Mouse (Mus musculus) CH12.LX (cell line): ENCODE measurements around the gene Cenpm. TPM values are rescaled to one million over a fixed set of nuclear protein-coding genes. Genes with fewer than 3 reads are reported as not detected.

Source experiments
- DNase-seq: peaks from one replicate; pipeline ENCODE4 v3.0.0-alpha.2; 2013; ENCODE audit errors: extremely low read depth
- H3K27ac ChIP-seq: 2 replicates; pipeline ENCODE4 v1.5.1; 2012; ENCODE audit warnings: low read depth, mild to moderate bottlenecking, control low read depth, moderate library complexity; ENCODE audit not compliant: insufficient read depth
- H3K27me3 ChIP-seq: replicated peaks from 2 replicates; pipeline ENCODE3; 2012; ENCODE audit warnings: inconsistent platforms
- H3K36me3 ChIP-seq, 2 experiments: replicated peaks in 1 of 2; 2 replicates each; pipeline versions ENCODE3 to v1.6.1; 2012; ENCODE audit warnings: inconsistent platforms in 1 of 2, low read length in 1 of 2, mild to moderate bottlenecking in 1 of 2, mixed read lengths in 1 of 2, moderate library complexity in 1 of 2; ENCODE audit not compliant: control insufficient read depth in 1 of 2, insufficient read depth in 1 of 2
- H3K4me1 ChIP-seq, 2 experiments: 2 replicates each; pipeline ENCODE4 v1.6.1; 2012; ENCODE audit warnings: inconsistent platforms in 1 of 2, moderate library complexity in 1 of 2; ENCODE audit not compliant: insufficient read depth in 2 of 2, control insufficient read depth in 1 of 2
- H3K4me2 ChIP-seq: 2 replicates; pipeline ENCODE4 v1.6.1; 2012; ENCODE audit warnings: low read depth, mild to moderate bottlenecking, control low read depth; ENCODE audit not compliant: poor library complexity, insufficient read depth, severe bottlenecking
- H3K4me3 ChIP-seq, 3 experiments: fragments of 150-350 bp in 1 of 3; sonication (generic) in 1 of 3; replicated peaks in 1 of 3; 2 replicates each; pipeline versions ENCODE3 to v1.5.1; 2011 to 2012; ENCODE audit warnings: low read depth in 2 of 3, low read length in 2 of 3, mild to moderate bottlenecking in 2 of 3, moderate library complexity in 2 of 3, control low read depth in 1 of 3, improper control_type of control experiment in 1 of 3, inconsistent platforms in 1 of 3, mixed read lengths in 1 of 3; ENCODE audit not compliant: poor library complexity in 1 of 3
- H3K79me2 ChIP-seq: replicated peaks from 2 replicates; pipeline ENCODE4 v1.6.1; 2012; ENCODE audit warnings: mild to moderate bottlenecking, moderate library complexity; ENCODE audit not compliant: control insufficient read depth, poor library complexity, insufficient read depth, severe bottlenecking; ENCODE audit errors: extremely low read depth
- H3K9ac ChIP-seq: 2 replicates; pipeline ENCODE4 v1.6.1; 2012; ENCODE audit warnings: low read depth, mild to moderate bottlenecking, control low read depth, moderate library complexity; ENCODE audit not compliant: insufficient read depth
- H3K9me3 ChIP-seq: replicated peaks from 2 replicates; pipeline ENCODE3; 2012; ENCODE audit warnings: low read length, inconsistent platforms, mixed read lengths
- BHLHE40 ChIP-seq: IDR thresholded peaks from 2 replicates; pipeline ENCODE4 v1.6.1; 2011; ENCODE audit warnings: mild to moderate bottlenecking, low read depth, low read length, improper control_type of control experiment
- CHD1 ChIP-seq: IDR thresholded peaks from 2 replicates; pipeline ENCODE4 v1.6.1; 2012; ENCODE audit warnings: low read depth, low read length, improper control_type of control experiment, inconsistent platforms
- CHD2 ChIP-seq: IDR thresholded peaks from 2 replicates; pipeline ENCODE4 v1.6.1; 2011; ENCODE audit warnings: low read length, improper control_type of control experiment
- CTCF ChIP-seq, 2 experiments: IDR thresholded peaks in 1 of 2; conservative IDR thresholded peaks in 1 of 2; 2 replicates each; pipeline ENCODE4 v1.5.1; 2011 to 2012; ENCODE audit warnings: low read depth in 2 of 2, low read length in 2 of 2, improper control_type of control experiment in 1 of 2, inconsistent platforms in 1 of 2, mild to moderate bottlenecking in 1 of 2, moderate library complexity in 1 of 2
- E2F4 ChIP-seq: IDR thresholded peaks from 2 replicates; pipeline ENCODE4 v1.6.1; 2011; ENCODE audit warnings: low read depth, low read length, improper control_type of control experiment; ENCODE audit not compliant: insufficient replicate concordance
- EP300 ChIP-seq: IDR thresholded peaks from 2 replicates; pipeline ENCODE4 v1.6.1; 2011; ENCODE audit warnings: low read length, improper control_type of control experiment
- ETS1 ChIP-seq: conservative IDR thresholded peaks from 2 replicates; pipeline ENCODE4 v1.6.1; 2012; ENCODE audit warnings: low read depth, mild to moderate bottlenecking, inconsistent platforms, low read length, improper control_type of control experiment, moderate library complexity
- GABPA ChIP-seq: IDR thresholded peaks from 2 replicates; pipeline ENCODE4 v1.6.1; 2012; ENCODE audit warnings: low read depth, low read length, improper control_type of control experiment, inconsistent platforms; ENCODE audit not compliant: insufficient replicate concordance
- HCFC1 ChIP-seq: IDR thresholded peaks from 2 replicates; pipeline ENCODE4 v1.6.1; 2012; ENCODE audit warnings: low read depth, mild to moderate bottlenecking, inconsistent platforms, low read length, improper control_type of control experiment
- IRF4 ChIP-seq: IDR thresholded peaks from 2 replicates; pipeline ENCODE4 v1.6.1; 2014; ENCODE audit warnings: low read depth, mild to moderate bottlenecking, inconsistent platforms, low read length, improper control_type of control experiment
- JUND ChIP-seq: conservative IDR thresholded peaks from 2 replicates; pipeline ENCODE4 v1.6.1; 2011; ENCODE audit warnings: low read depth, low read length, improper control_type of control experiment
- KAT2A ChIP-seq: IDR thresholded peaks from 2 replicates; pipeline ENCODE4 v1.6.1; 2012; ENCODE audit warnings: low read length, improper control_type of control experiment, inconsistent platforms; ENCODE audit not compliant: insufficient replicate concordance
- MAFK ChIP-seq: IDR thresholded peaks from 2 replicates; pipeline ENCODE4 v1.6.1; 2011; ENCODE audit warnings: low read length, improper control_type of control experiment; ENCODE audit not compliant: insufficient replicate concordance
- MAX ChIP-seq: IDR thresholded peaks from 2 replicates; pipeline ENCODE4 v1.6.1; 2011; ENCODE audit warnings: low read length, improper control_type of control experiment
- MAZ ChIP-seq: IDR thresholded peaks from 2 replicates; pipeline ENCODE4 v1.6.1; 2012; ENCODE audit warnings: low read depth, mild to moderate bottlenecking, inconsistent platforms, low read length, improper control_type of control experiment, moderate library complexity
- MEF2A ChIP-seq: IDR thresholded peaks from 2 replicates; pipeline ENCODE4 v1.6.1; 2014; ENCODE audit warnings: low read depth, mild to moderate bottlenecking, inconsistent platforms, low read length, improper control_type of control experiment, borderline replicate concordance
- MYC ChIP-seq: IDR thresholded peaks from 2 replicates; pipeline ENCODE4 v1.6.1; 2011; ENCODE audit warnings: low read depth, mild to moderate bottlenecking, improper control_type of control experiment, low read length
- NELFE ChIP-seq: IDR thresholded peaks from 2 replicates; pipeline ENCODE4 v1.6.1; 2011; ENCODE audit warnings: low read depth, low read length, improper control_type of control experiment
- NRF1 ChIP-seq: IDR thresholded peaks from 2 replicates; pipeline ENCODE4 v1.6.1; 2014; ENCODE audit warnings: low read depth, mild to moderate bottlenecking, inconsistent platforms, low read length, improper control_type of control experiment, moderate library complexity
- PAX5 ChIP-seq: IDR thresholded peaks from 2 replicates; pipeline ENCODE4 v1.6.1; 2012; ENCODE audit warnings: low read length, inconsistent platforms, mixed read lengths
- POLR2A ChIP-seq: IDR thresholded peaks from 2 replicates; pipeline ENCODE4 v1.6.1; 2011; ENCODE audit warnings: low read depth, mild to moderate bottlenecking, improper control_type of control experiment, low read length
- POLR2AphosphoS2 ChIP-seq: IDR thresholded peaks from 2 replicates; pipeline ENCODE4 v1.6.1; 2011; ENCODE audit warnings: low read depth, low read length, improper control_type of control experiment
- RAD21 ChIP-seq: IDR thresholded peaks from 2 replicates; pipeline ENCODE4 v1.6.1; 2011; ENCODE audit warnings: low read depth, mild to moderate bottlenecking, low read length, improper control_type of control experiment, moderate library complexity
- RCOR1 ChIP-seq: conservative IDR thresholded peaks from 2 replicates; pipeline ENCODE4 v1.6.1; 2012; ENCODE audit warnings: low read depth, mild to moderate bottlenecking, inconsistent platforms, low read length, improper control_type of control experiment
- SIN3A ChIP-seq: IDR thresholded peaks from 2 replicates; pipeline ENCODE4 v1.6.1; 2012; ENCODE audit warnings: low read length, improper control_type of control experiment, inconsistent platforms
- SMC3 ChIP-seq: IDR thresholded peaks from 2 replicates; pipeline ENCODE4 v1.6.1; 2011; ENCODE audit warnings: low read depth, low read length, improper control_type of control experiment
- TBP ChIP-seq: conservative IDR thresholded peaks from 2 replicates; pipeline ENCODE4 v1.6.1; 2011; ENCODE audit warnings: low read depth, low read length, improper control_type of control experiment
- UBTF ChIP-seq: IDR thresholded peaks from 2 replicates; pipeline ENCODE4 v1.6.1; 2012; ENCODE audit warnings: low read depth, mild to moderate bottlenecking, inconsistent platforms, low read length, improper control_type of control experiment, moderate library complexity
- USF2 ChIP-seq: conservative IDR thresholded peaks from 2 replicates; pipeline ENCODE4 v1.6.1; 2011; ENCODE audit warnings: low read depth, low read length, improper control_type of control experiment
- ZC3H11A ChIP-seq: IDR thresholded peaks from 2 replicates; pipeline ENCODE4 v1.6.1; 2012; ENCODE audit warnings: low read depth, mild to moderate bottlenecking, inconsistent platforms, low read length, improper control_type of control experiment
- ZKSCAN1 ChIP-seq: IDR thresholded peaks from 2 replicates; pipeline ENCODE4 v1.6.1; 2012; ENCODE audit warnings: low read depth, inconsistent platforms, low read length, improper control_type of control experiment, borderline replicate concordance
- ZMIZ1 ChIP-seq: IDR thresholded peaks from 2 replicates; pipeline ENCODE4 v1.6.1; 2012; ENCODE audit warnings: low read depth, mild to moderate bottlenecking, inconsistent platforms, low read length, improper control_type of control experiment
- ZNF384 ChIP-seq: IDR thresholded peaks from 2 replicates; pipeline ENCODE4 v1.6.1; 2012; ENCODE audit warnings: low read depth, low read length, improper control_type of control experiment, inconsistent platforms
- dilution Hi-C: fragments of 300-500 bp; cut with MboI; formaldehyde crosslinking; loops from 2 replicates; pipeline ENCODE4 v1.14.3; 2020; ENCODE audit warnings: low sequenced_read_pairs; ENCODE audit not compliant: extremely low pct_unique_long_range_greater_than_20kb, extremely low pct_ligation_motif_present
- in situ Hi-C: fragments of 300-500 bp; cut with MboI; formaldehyde crosslinking; loops from 3 replicates; pipeline ENCODE4 v1.14.3; 2019; ENCODE audit warnings: low sequenced_read_pairs, low pct_ligation_motif_present, low pct_unique_long_range_greater_than_20kb, mixed read lengths
- polyA plus RNA-seq: library from polyadenylated mRNA; unstranded; fragments of >175 nt; gene quantifications from 2 replicates; pipeline ENCODE4 v1.2.1, GENCODE M21; 2012; ENCODE audit warnings: low read depth; ENCODE audit not compliant: insufficient read length
- total RNA-seq, 2 experiments: library from RNA; depleted of rRNA; stranded (reverse); fragments of 300-350 nt in 1 of 2; fragments of >200 nt in 1 of 2; gene quantifications; 2 replicates each; pipeline ENCODE4 v1.2.3; 2012 to 2014

Cenpm gene
- total and polyA plus RNA-seq, 3 experiments = 22.8 to 39.6 (median 34.2) TPM

DNA sequence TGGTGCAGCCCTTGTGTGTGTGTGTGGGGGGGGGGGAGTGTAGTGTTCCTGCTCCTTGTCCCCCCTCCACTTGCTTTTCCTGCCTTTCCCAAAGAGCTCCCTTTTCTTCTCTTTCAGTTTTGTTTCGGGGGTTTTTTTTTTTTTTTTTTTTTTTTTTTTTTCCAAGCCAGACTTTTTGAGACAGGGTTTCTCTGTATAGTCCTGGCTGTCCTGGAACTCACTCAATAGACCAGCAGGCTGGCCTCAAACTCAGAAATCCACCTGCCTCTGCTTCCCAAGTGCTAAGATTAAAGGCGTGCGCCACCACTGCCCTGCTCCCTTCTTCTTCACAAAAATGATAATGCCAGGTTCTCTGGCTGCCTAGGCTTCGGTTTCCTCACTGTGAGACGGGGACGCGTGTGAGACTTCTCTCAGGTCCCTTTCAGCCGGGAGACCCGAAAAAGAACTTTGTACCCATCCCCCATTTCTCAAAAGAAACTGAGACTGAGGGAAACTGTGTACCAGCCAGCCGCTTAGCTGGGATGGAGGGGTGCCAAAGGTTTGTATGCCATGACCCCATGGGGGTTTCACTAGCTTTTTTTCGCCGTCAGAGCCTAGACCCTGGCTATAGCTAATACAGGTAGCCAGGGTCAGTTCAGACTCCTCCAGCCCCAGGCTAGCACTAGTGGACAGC is 24.4 kb downstream of the Cenpm start (continued):
- 0 out of 2 replicates have a peak, but pooled peaks have one; percentile 52 for TF ChIP-seq RCOR1
- TF ChIP-seq NELFE = no peak
- no peak for TF ChIP-seq ZC3H11A
- TF ChIP-seq, all 38 proteins: peak for 17

DNA sequence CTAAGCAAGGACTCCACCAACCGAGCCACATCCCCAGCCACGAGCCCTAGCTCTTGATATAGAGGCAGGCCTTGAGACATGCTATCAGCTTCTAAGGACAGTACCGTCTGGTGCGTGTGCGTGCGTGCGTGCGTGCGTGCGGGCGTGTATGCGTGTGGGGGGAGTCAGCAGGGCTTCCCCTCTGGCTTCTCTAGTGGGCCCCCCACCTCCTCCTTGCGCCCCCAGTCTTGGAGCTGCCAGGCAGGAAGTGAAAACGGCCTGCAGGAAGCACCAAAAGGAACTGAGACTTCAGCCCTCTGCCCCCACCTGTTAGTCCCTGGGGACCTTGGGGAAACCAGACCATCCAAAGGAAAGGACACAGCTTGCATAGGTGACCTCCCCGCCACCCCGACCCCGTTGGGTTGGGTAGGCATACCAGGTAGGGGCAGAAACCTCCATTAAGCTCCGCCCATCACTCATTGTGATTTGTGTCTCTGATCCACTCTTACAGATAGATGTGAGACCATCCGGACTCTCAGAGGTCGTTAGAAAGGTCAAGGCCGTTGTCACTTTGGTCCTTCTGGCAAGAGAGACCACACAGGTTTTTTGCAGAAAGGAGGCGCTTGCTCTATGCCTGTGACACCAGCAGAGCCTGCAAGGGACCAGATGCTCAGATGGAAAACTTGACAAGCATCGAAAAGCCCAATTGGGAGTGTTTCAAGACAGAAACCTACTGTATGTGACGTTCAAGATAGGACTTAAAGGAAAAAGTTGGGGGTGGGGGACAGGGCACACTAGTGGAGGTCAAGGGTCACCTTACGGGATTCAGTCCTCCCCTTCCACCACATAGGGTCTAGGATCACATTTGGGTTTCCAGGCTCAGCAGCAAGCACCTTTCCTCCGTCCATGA is 25.5 kb downstream of the Cenpm start:
- Histone ChIP-seq H3K4me2 (peak overlapping the region; percentile 41), H3K4me3 (peak overlapping the region; percentile 38 to 75 (median 43)), H3K36me3 (peaks cover 5 to 18% of the 10 kb centered on the region in 2 experiments), H3K4me1 (peaks cover 16 to 71% of the 10 kb centered on the region in 2 experiments), H3K27ac (peak overlapping the region; percentile 96), H3K79me2 (peaks cover 32% of the 10 kb centered on the region), H3K9me3 (no peaks in the 10 kb centered on the region), H3K9ac (peak overlapping the region; percentile 93), H3K27me3 (no peaks in the 10 kb centered on the region)
- dilution Hi-C loops = no loop called here
- in situ Hi-C loops = loop anchor here (10.0 kb wide), 1 partner anchor 74 kb away; the partner anchor contains the start of gene Srebf2
- DNase-seq = peak; percentile 96
- peak; percentile 97 for TF ChIP-seq EP300
- no peak for TF ChIP-seq USF2
- no peak for TF ChIP-seq ZKSCAN1
- no peak for TF ChIP-seq E2F4
- TF ChIP-seq POLR2AphosphoS2 = no peak
- peak; percentile 96 for TF ChIP-seq CHD2
- peak; percentile 48; the same call in 1 of the 2 replicates for TF ChIP-seq MYC
- TF ChIP-seq HCFC1 = peak; percentile 45; the same call in 1 of the 2 replicates
- TF ChIP-seq ZMIZ1 = peak; percentile 6
- TF ChIP-seq SIN3A = peak; percentile 78
- no peak; the same call in none of the 2 replicates for TF ChIP-seq RAD21
- peak; percentile 49 for TF ChIP-seq ZNF384
- TF ChIP-seq CTCF (conservative IDR thresholded peaks at IDR 0.05 in 1 of 2, IDR thresholded peaks at IDR 0.05 in 1 of 2; ENCODE audit: low read depth in 2 of 2, low read length in 2 of 2) = no peak
- peak; percentile 42 for TF ChIP-seq POLR2A
- peak; percentile 85 for TF ChIP-seq JUND
- TF ChIP-seq NELFE = peak; percentile 63; the same call in 1 of the 2 replicates
- TF ChIP-seq UBTF = no peak; the same call in 1 of the 2 replicates
- no peak for TF ChIP-seq CHD1
- no peak for TF ChIP-seq ZC3H11A
- no peak for TF ChIP-seq PAX5
- TF ChIP-seq MAFK = peak; percentile 79
- peak; percentile 86 for TF ChIP-seq KAT2A
- TF ChIP-seq TBP = 0 out of 2 replicates have a peak, but pooled peaks have one; percentile 29
- TF ChIP-seq ETS1 = peak; percentile 92
- TF ChIP-seq MEF2A = peak; percentile 95
- TF ChIP-seq GABPA = no peak
- peak; percentile 100 for TF ChIP-seq IRF4
- TF ChIP-seq MAX = peak; percentile 33; the same call in 1 of the 2 replicates
- TF ChIP-seq RCOR1 = peak; percentile 100
- no peak; the same call in none of the 2 replicates for TF ChIP-seq SMC3
- TF ChIP-seq MAZ = peak; percentile 100
- peak; percentile 66 for TF ChIP-seq NRF1
- peak; percentile 98 for TF ChIP-seq BHLHE40
